Mouse (Mus musculus) heart, postnatal 0 days (tissue): ENCODE results near the gene Lamb3.

Experiments
- CTCF ChIP-seq: IDR thresholded peaks from 2 replicates; pipeline ENCODE4 v1.5.1; 2016; ENCODE audit warnings: antibody characterized with exemption, control low read depth, low read depth
- EP300 ChIP-seq: IDR thresholded peaks from 2 replicates; pipeline ENCODE4 v1.6.1; 2016; ENCODE audit warnings: antibody characterized with exemption, low read depth

DNA sequence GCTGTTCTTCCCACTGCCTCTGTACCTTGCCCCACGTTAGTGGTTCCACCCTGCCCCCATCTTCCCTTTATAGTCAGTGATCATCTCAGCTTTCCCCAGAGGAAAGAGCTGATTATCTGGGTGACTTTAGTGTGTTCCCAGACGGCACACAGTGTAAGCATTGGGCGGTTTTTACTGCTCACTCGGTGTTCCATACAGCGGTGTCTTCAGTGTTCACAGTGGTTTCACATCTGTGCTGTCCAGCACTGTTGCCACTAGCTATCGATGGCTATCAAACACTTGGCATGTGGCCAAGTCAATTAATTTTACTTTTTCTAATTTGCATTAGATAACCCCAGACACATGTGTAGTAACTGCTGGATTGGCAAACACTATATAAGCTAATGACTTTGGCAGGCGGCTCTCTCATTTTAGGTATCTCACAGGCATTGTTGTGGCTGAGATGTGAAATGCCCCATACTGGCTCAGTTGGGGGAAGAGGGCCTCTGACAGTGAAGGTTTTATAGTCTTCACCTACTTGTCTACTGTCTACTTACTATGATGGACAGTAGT, 76.8 kb downstream of the Lamb3 start:
- TF ChIP-seq CTCF (no peak), EP300 (no peak)
